ENCODE assay signal across 12 mouse cellular contexts in the genomic region with DNA sequence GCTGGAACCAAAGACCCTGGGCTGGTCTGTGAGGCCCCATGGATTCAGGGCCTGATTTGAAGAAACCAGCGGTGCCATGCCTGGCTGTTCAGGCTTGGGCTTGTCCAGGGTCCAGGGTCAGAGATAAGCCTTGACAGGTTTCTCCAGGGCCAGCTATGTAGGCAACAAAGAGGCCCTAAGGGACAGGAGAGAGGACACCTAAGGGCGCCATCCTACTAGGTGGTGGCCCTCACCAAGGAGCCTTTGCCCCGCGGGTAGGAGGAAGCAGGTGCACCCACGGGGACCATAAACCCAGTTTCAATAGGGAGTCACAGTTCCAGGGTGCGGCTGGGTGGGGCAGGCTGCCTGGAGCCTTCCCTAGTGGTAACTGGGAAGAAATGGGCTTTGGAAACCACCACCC. TPM values are rescaled to one million over a fixed set of nuclear protein-coding genes. Genes with fewer than 3 reads are reported as not detected.
DNase-seq lines count a peak whose midpoint lies in the region; ATAC-seq and TF ChIP-seq lines count a peak whose summit lies in the region.
"Had no signal": no experiment of that assay in that cellular context is flagged by ENCODE, and none has a peak within 500 bp of the region (broad histone marks: within the 10 kb centered on the region; RNA-seq: fewer than 3 reads in every experiment).

No protein-coding gene starts in this region.

- no peaks in the 10 kb centered on the region for H3K27me3 ChIP-seq in lung, postnatal 0 days (replicated peaks; ENCODE audit: insufficient read depth, low read length)
- no peaks in the 10 kb centered on the region for H3K27me3 ChIP-seq in intestine, postnatal 0 days (replicated peaks; ENCODE audit: control insufficient read depth, insufficient read depth, low read length)
- no peaks in the 10 kb centered on the region for H3K27me3 ChIP-seq in stomach, embryonic 16.5 days (ENCODE audit: control insufficient read depth, insufficient read depth, low read length)
- H3K27me3 ChIP-seq: Patski had no signal

- peak overlapping the region; percentile 44 for H3K4me2 ChIP-seq in lung, postnatal 0 days (replicated peaks; ENCODE audit: low read depth, low read length)
- H3K4me2 ChIP-seq in intestine, postnatal 0 days (replicated peaks; ENCODE audit: low read depth), result peak overlapping the region; percentile 61
- H3K4me2 ChIP-seq in stomach, embryonic 16.5 days (ENCODE audit: low read depth, low read length), result peak overlapping the region; percentile 50

- TF ChIP-seq EP300 in lung, postnatal 0 days (IDR thresholded peaks at IDR 0.05), result no peak

- ATAC-seq in lung, postnatal 0 days, result no peak
- ATAC-seq in intestine, postnatal 0 days, result peak; percentile 77
- peak; percentile 20 for ATAC-seq in stomach, embryonic 16.5 days (ENCODE audit: insufficient read depth, low FRiP score)
- ATAC-seq: forebrain, embryonic 14.5 days; Patski had no signal

- 64% methylated on average over 6 of the region's 6 CpGs for WGBS in lung, postnatal 0 days
- WGBS in intestine, postnatal 0 days, result 34% methylated on average over 6 of the region's 6 CpGs
- WGBS in stomach, embryonic 16.5 days, result 48% methylated on average over 6 of the region's 6 CpGs

- peak; percentile 26 for DNase-seq in kidney, adult 11 months
- DNase-seq in kidney, adult 18-20 months, result no peak
- no peak for DNase-seq in lung, postnatal 0 days (ENCODE audit: low spot score)
- no peak for DNase-seq in lung, postnatal 14 days
- DNase-seq in right cerebral cortex, postnatal 4 days, result no peak
- DNase-seq: cerebellum, adult 8-10 months; embryo, embryonic 11 days had no signal

- no peak overlapping the region for H3K9ac ChIP-seq in lung, postnatal 0 days (replicated peaks; ENCODE audit: low read depth)
- H3K9ac ChIP-seq in intestine, postnatal 0 days (ENCODE audit: low read depth, low read length), result peak overlapping the region; percentile 55
- H3K9ac ChIP-seq in stomach, embryonic 16.5 days (ENCODE audit: low read length), result peak overlapping the region; percentile 57

- no peak for TF ChIP-seq CTCF in lung, postnatal 0 days (IDR thresholded peaks at IDR 0.05)
- TF ChIP-seq CTCF in intestine, postnatal 0 days (IDR thresholded peaks at IDR 0.05; ENCODE audit: low read depth), result peak; percentile 30

- no peaks in the 10 kb centered on the region for H3K9me3 ChIP-seq in lung, postnatal 0 days (ENCODE audit: low read length)
- H3K9me3 ChIP-seq in intestine, postnatal 0 days (ENCODE audit: control insufficient read depth), result no peaks in the 10 kb centered on the region
- H3K9me3 ChIP-seq in stomach, embryonic 16.5 days (replicated peaks; ENCODE audit: control insufficient read depth, low read length), result no peaks in the 10 kb centered on the region

- no peaks in the 10 kb centered on the region for H3K36me3 ChIP-seq in lung, postnatal 0 days (ENCODE audit: insufficient read depth, low read length)
- peaks cover 21% of the 10 kb centered on the region for H3K36me3 ChIP-seq in intestine, postnatal 0 days (ENCODE audit: control insufficient read depth, insufficient read depth)
- H3K36me3 ChIP-seq in stomach, embryonic 16.5 days (ENCODE audit: control insufficient read depth, insufficient read depth, low read length), result no peaks in the 10 kb centered on the region

- peaks cover 6% of the 10 kb centered on the region for H3K4me1 ChIP-seq in lung, postnatal 0 days (ENCODE audit: insufficient read depth, low read depth, low read length)
- 0 out of 2 replicates have a peak, but pooled peaks cover 21% of the 10 kb centered on the region for H3K4me1 ChIP-seq in intestine, postnatal 0 days (replicated peaks; ENCODE audit: control insufficient read depth, insufficient read depth, low read length)
- peaks cover 32% of the 10 kb centered on the region for H3K4me1 ChIP-seq in stomach, embryonic 16.5 days (ENCODE audit: control insufficient read depth, insufficient read depth, low read length)

- peak overlapping the region; percentile 52; the same call in 1 of the 2 replicates for H3K27ac ChIP-seq in lung, postnatal 0 days (ENCODE audit: low read length)
- peak overlapping the region; percentile 99 for H3K27ac ChIP-seq in intestine, postnatal 0 days (ENCODE audit: low read depth, low read length)
- peak overlapping the region; percentile 95 for H3K27ac ChIP-seq in stomach, embryonic 16.5 days (ENCODE audit: low read length)

- H3K4me3 ChIP-seq in lung, postnatal 0 days (ENCODE audit: low read depth, low read length), result no peak overlapping the region
- peak overlapping the region; percentile 47 for H3K4me3 ChIP-seq in intestine, postnatal 0 days (ENCODE audit: low read depth, low read length)
- H3K4me3 ChIP-seq in stomach, embryonic 16.5 days (replicated peaks; ENCODE audit: low read length), result peak overlapping the region; percentile 40

RNA-seq across cellular contexts. Expression of gene Misp, which starts 2.2 kb away (rescaled TPM):
- 10.5 and 10.6 TPM in 2 replicates for polyA plus RNA-seq in lung, postnatal 0 days (2015; fragmentation: Nextera tagmentation; extraction: Ambion mirVana)
- polyA plus RNA-seq in intestine, postnatal 0 days (2015; fragmentation: Nextera tagmentation; extraction: Ambion mirVana), result 254 and 255 TPM in 2 replicates
- 50.6 and 62.3 TPM in 2 replicates for polyA plus RNA-seq in stomach, embryonic 16.5 days (2015; fragmentation: Nextera tagmentation; extraction: Ambion mirVana)

RNA-seq across cellular contexts. Expression of gene Palm, which starts 29.6 kb away (rescaled TPM):
- polyA plus RNA-seq in lung, postnatal 0 days (2015; fragmentation: Nextera tagmentation; extraction: Ambion mirVana), result 29.6 and 30.8 TPM in 2 replicates
- polyA plus RNA-seq in intestine, postnatal 0 days (2015; fragmentation: Nextera tagmentation; extraction: Ambion mirVana), result 19.9 and 21.1 TPM in 2 replicates
- polyA plus RNA-seq in stomach, embryonic 16.5 days (2015; fragmentation: Nextera tagmentation; extraction: Ambion mirVana), result 56.8 and 58.0 TPM in 2 replicates

RNA-seq across cellular contexts. Expression of gene Ptbp1, which starts 31.2 kb away (rescaled TPM):
- 107 and 109 TPM in 2 replicates for polyA plus RNA-seq in lung, postnatal 0 days (2015; fragmentation: Nextera tagmentation; extraction: Ambion mirVana)
- polyA plus RNA-seq in intestine, postnatal 0 days (2015; fragmentation: Nextera tagmentation; extraction: Ambion mirVana), result 86.9 and 92.2 TPM in 2 replicates
- polyA plus RNA-seq in stomach, embryonic 16.5 days (2015; fragmentation: Nextera tagmentation; extraction: Ambion mirVana), result 268 and 308 TPM in 2 replicates

RNA-seq across cellular contexts. Expression of gene Prss57, which starts 32.2 kb away (rescaled TPM):
- 0.11 and 0.31 TPM in 2 replicates for polyA plus RNA-seq in lung, postnatal 0 days (2015; fragmentation: Nextera tagmentation; extraction: Ambion mirVana)
- polyA plus RNA-seq in intestine, postnatal 0 days (2015; fragmentation: Nextera tagmentation; extraction: Ambion mirVana), result 0.07 TPM in 1 of 2 replicates, not detected in the other
- 0.55 and 0.72 TPM in 2 replicates for polyA plus RNA-seq in stomach, embryonic 16.5 days (2015; fragmentation: Nextera tagmentation; extraction: Ambion mirVana)
- polyA plus RNA-seq: liver, adult 2 months; Patski had no signal

RNA-seq across cellular contexts. Expression of gene Fstl3, which starts 45.9 kb away (rescaled TPM):
- polyA plus RNA-seq in lung, postnatal 0 days (2015; fragmentation: Nextera tagmentation; extraction: Ambion mirVana), result 38.6 and 39.9 TPM in 2 replicates
- polyA plus RNA-seq in intestine, postnatal 0 days (2015; fragmentation: Nextera tagmentation; extraction: Ambion mirVana), result 7.3 and 8.9 TPM in 2 replicates
- 18.1 and 23.1 TPM in 2 replicates for polyA plus RNA-seq in stomach, embryonic 16.5 days (2015; fragmentation: Nextera tagmentation; extraction: Ambion mirVana)
